Mouse (Mus musculus) G1E (cell line): Measurements from ENCODE around the gene Pdzd2.

ENCODE experiments used
- CTCF ChIP-seq: IDR thresholded peaks from 2 replicates; pipeline ENCODE4 v1.5.1; 2012; ENCODE audit warnings: low read depth, low read length, inconsistent platforms, mixed read lengths
- GATA1 ChIP-seq: IDR thresholded peaks from 2 replicates; pipeline ENCODE4 v1.6.1; 2012; ENCODE audit warnings: borderline replicate concordance, low read length, inconsistent platforms, mixed read lengths
- GATA2 ChIP-seq: IDR thresholded peaks from 2 replicates; pipeline ENCODE4 v1.6.1; 2012; ENCODE audit warnings: low read depth, low read length, inconsistent platforms, borderline replicate concordance
- TAL1 ChIP-seq: conservative IDR thresholded peaks from 2 replicates; pipeline ENCODE4 v1.6.1; 2012; ENCODE audit warnings: low read depth, low read length, inconsistent platforms, mixed read lengths

DNA sequence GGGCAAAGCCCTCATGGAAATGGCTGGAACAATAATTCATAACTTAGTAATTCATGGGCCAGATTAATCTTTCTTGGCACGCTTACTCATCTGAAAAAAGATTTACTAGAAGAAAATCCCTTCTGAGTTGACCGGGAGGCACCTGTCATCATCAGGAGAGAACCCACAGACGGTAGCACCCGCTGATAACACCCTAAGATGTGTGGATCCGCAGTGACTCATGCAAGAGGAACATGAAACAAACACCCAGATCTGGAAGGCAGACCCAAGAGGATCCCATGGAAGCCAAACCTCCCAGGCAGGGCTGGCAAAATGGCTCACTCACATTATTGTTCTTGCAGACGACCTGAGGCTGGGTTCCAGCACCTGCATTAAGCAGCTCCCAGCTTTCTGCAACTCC, 325.0 kb downstream of the Pdzd2 start:
- TF ChIP-seq CTCF, result no peak
- no peak for TF ChIP-seq GATA1
- TF ChIP-seq TAL1, result no peak
- no peak for TF ChIP-seq GATA2
